Mouse (Mus musculus): ENCODE data around the gene Wt1. TPM values are rescaled to one million over a fixed set of nuclear protein-coding genes. Genes with fewer than 3 reads are reported as not detected.

Wt1 gene
- polyA plus RNA-seq (2015; fragmentation: Nextera tagmentation; extraction: Ambion mirVana), result 22.2 and 26.1 TPM in 2 replicates

GRCm38 (mm10) chr2:105126279-105126678 is at the start of gene Wt1:
Gene Wt1 (plus strand): TSS chr2:105126529.
- H3K9me3 ChIP-seq, result no peaks in the 10 kb centered on the region
- peaks cover 39% of the 10 kb centered on the region for H3K4me1 ChIP-seq
- 0% methylated on average over 25 of the region's 25 CpGs for WGBS
- H3K27ac ChIP-seq (replicated peaks), result peak within 1 kb of the TSS; percentile 76
- ATAC-seq (ENCODE audit: extremely low read depth, insufficient number of reproducible peaks, low FRiP score, low TSS enrichment), result peak; percentile 51; the same call in 1 of the 2 replicates
- peak within 1 kb of the TSS; percentile 58 for H3K4me3 ChIP-seq
- peaks cover 97% of the 10 kb centered on the region for H3K27me3 ChIP-seq (replicated peaks)
- peak within 1 kb of the TSS; percentile 84 for H3K9ac ChIP-seq
- peak within 1 kb of the TSS; percentile 67 for H3K4me2 ChIP-seq
- no peaks in the 10 kb centered on the region for H3K36me3 ChIP-seq

GRCm38 (mm10) chr2:105077151-105077550 is 49.2 kb upstream of the Wt1 start:
- Histone ChIP-seq H3K36me3 (no peaks in the 10 kb centered on the region), H3K9me3 (no peaks in the 10 kb centered on the region), H3K27me3 (replicated peaks) (no peaks in the 10 kb centered on the region), H3K27ac (replicated peaks) (no peak overlapping the region), H3K4me3 (no peak overlapping the region), H3K9ac (no peak overlapping the region), H3K4me1 (peaks cover 24% of the 10 kb centered on the region), H3K4me2 (no peak overlapping the region)
- no peak for ATAC-seq (ENCODE audit: extremely low read depth, insufficient number of reproducible peaks, low FRiP score, low TSS enrichment)
- 85% methylated on average over 7 of the region's 7 CpGs for WGBS

- 16% methylated on average over 9 of the region's 9 CpGs for WGBS
- no peak overlapping the region for H3K9ac ChIP-seq
- no peak overlapping the region for H3K4me2 ChIP-seq
- H3K4me3 ChIP-seq, result no peak overlapping the region
- H3K9me3 ChIP-seq, result no peaks in the 10 kb centered on the region
- H3K27ac ChIP-seq (replicated peaks), result no peak overlapping the region
- no peak for ATAC-seq (ENCODE audit: extremely low read depth, insufficient number of reproducible peaks, low FRiP score, low TSS enrichment)
- H3K4me1 ChIP-seq, result peaks cover 30% of the 10 kb centered on the region
- no peaks in the 10 kb centered on the region for H3K27me3 ChIP-seq (replicated peaks)
- H3K36me3 ChIP-seq, result no peaks in the 10 kb centered on the region
Measured at GRCm38 (mm10) chr2:105082256-105082790, 44.0 kb upstream of the Wt1 start.

- no peak overlapping the region for H3K9ac ChIP-seq
- no peak overlapping the region for H3K27ac ChIP-seq (replicated peaks)
- 71% methylated on average over 4 of the region's 4 CpGs for WGBS
- H3K27me3 ChIP-seq (replicated peaks), result no peaks in the 10 kb centered on the region
- no peaks in the 10 kb centered on the region for H3K9me3 ChIP-seq
- no peaks in the 10 kb centered on the region for H3K36me3 ChIP-seq
- H3K4me1 ChIP-seq, result peaks cover 32% of the 10 kb centered on the region
- ATAC-seq (ENCODE audit: extremely low read depth, insufficient number of reproducible peaks, low FRiP score, low TSS enrichment), result no peak
- no peak overlapping the region for H3K4me2 ChIP-seq
- no peak overlapping the region for H3K4me3 ChIP-seq
Measured at GRCm38 (mm10) chr2:105084035-105084434, 42.3 kb upstream of the Wt1 start.

GRCm38 (mm10) chr2:105086081-105086480 is 40.2 kb upstream of the Wt1 start:
- no peak overlapping the region for H3K27ac ChIP-seq (replicated peaks)
- no peak overlapping the region for H3K4me3 ChIP-seq
- no peaks in the 10 kb centered on the region for H3K27me3 ChIP-seq (replicated peaks)
- no peak overlapping the region for H3K9ac ChIP-seq
- no peaks in the 10 kb centered on the region for H3K36me3 ChIP-seq
- 79% methylated on average over 3 of the region's 3 CpGs for WGBS
- H3K4me1 ChIP-seq, result peaks cover 47% of the 10 kb centered on the region
- H3K9me3 ChIP-seq, result no peaks in the 10 kb centered on the region
- ATAC-seq (ENCODE audit: extremely low read depth, insufficient number of reproducible peaks, low FRiP score, low TSS enrichment), result no peak
- no peak overlapping the region for H3K4me2 ChIP-seq

- Histone ChIP-seq H3K4me1 (peaks cover 41% of the 10 kb centered on the region), H3K27ac (replicated peaks) (no peak overlapping the region), H3K4me3 (no peak overlapping the region), H3K4me2 (no peak overlapping the region), H3K9me3 (no peaks in the 10 kb centered on the region), H3K9ac (no peak overlapping the region), H3K36me3 (no peaks in the 10 kb centered on the region), H3K27me3 (replicated peaks) (no peaks in the 10 kb centered on the region)
- no peak for ATAC-seq (ENCODE audit: extremely low read depth, insufficient number of reproducible peaks, low FRiP score, low TSS enrichment)
- 42% methylated on average over 3 of the region's 3 CpGs for WGBS
Measured at GRCm38 (mm10) chr2:105088005-105088404, 38.3 kb upstream of the Wt1 start.

GRCm38 (mm10) chr2:105089083-105089482 is 37.2 kb upstream of the Wt1 start:
- Histone ChIP-seq H3K4me2 (no peak overlapping the region), H3K27me3 (replicated peaks) (no peaks in the 10 kb centered on the region), H3K27ac (replicated peaks) (0 out of 2 replicates have a peak overlapping the region, but pooled peaks have one; percentile 31), H3K9ac (no peak overlapping the region), H3K4me3 (no peak overlapping the region), H3K4me1 (peaks cover 41% of the 10 kb centered on the region), H3K9me3 (no peaks in the 10 kb centered on the region), H3K36me3 (no peaks in the 10 kb centered on the region)
- WGBS, result 67% methylated on average over 4 of the region's 4 CpGs
- ATAC-seq (ENCODE audit: extremely low read depth, insufficient number of reproducible peaks, low FRiP score, low TSS enrichment), result no peak

GRCm38 (mm10) chr2:105089581-105090508 is 36.5 kb upstream of the Wt1 start:
- no peak for ATAC-seq (ENCODE audit: extremely low read depth, insufficient number of reproducible peaks, low FRiP score, low TSS enrichment)
- Histone ChIP-seq H3K27ac (replicated peaks) (peak overlapping the region; percentile 31; the same call in 1 of the 2 replicates), H3K9me3 (no peaks in the 10 kb centered on the region), H3K4me3 (no peak overlapping the region), H3K27me3 (replicated peaks) (no peaks in the 10 kb centered on the region), H3K4me1 (peaks cover 41% of the 10 kb centered on the region), H3K9ac (no peak overlapping the region), H3K4me2 (no peak overlapping the region), H3K36me3 (no peaks in the 10 kb centered on the region)
- 34% methylated on average over 7 of the region's 7 CpGs for WGBS

- H3K27ac ChIP-seq (replicated peaks), result no peak overlapping the region
- H3K36me3 ChIP-seq, result no peaks in the 10 kb centered on the region
- ATAC-seq (ENCODE audit: extremely low read depth, insufficient number of reproducible peaks, low FRiP score, low TSS enrichment), result no peak
- no peak overlapping the region for H3K4me2 ChIP-seq
- no peaks in the 10 kb centered on the region for H3K9me3 ChIP-seq
- H3K9ac ChIP-seq, result no peak overlapping the region
- H3K27me3 ChIP-seq (replicated peaks), result no peaks in the 10 kb centered on the region
- 71% methylated on average over 5 of the region's 5 CpGs for WGBS
- peaks cover 41% of the 10 kb centered on the region for H3K4me1 ChIP-seq
- H3K4me3 ChIP-seq, result no peak overlapping the region
Measured at GRCm38 (mm10) chr2:105090991-105091390, 35.3 kb upstream of the Wt1 start.

GRCm38 (mm10) chr2:105091718-105092117 is 34.6 kb upstream of the Wt1 start, which contains the start of gene Gm11060:
Gene Gm11060 (plus strand): TSS chr2:105092018.
- H3K36me3 ChIP-seq, result no peaks in the 10 kb centered on the region
- no peak for ATAC-seq (ENCODE audit: extremely low read depth, insufficient number of reproducible peaks, low FRiP score, low TSS enrichment)

GRCm38 (mm10) chr2:105097294-105097953 is 28.9 kb upstream of the Wt1 start:
- H3K27ac ChIP-seq (replicated peaks), result no peak overlapping the region
- no peak overlapping the region for H3K4me3 ChIP-seq
- H3K36me3 ChIP-seq, result no peaks in the 10 kb centered on the region
- no peak overlapping the region for H3K4me2 ChIP-seq
- ATAC-seq (ENCODE audit: extremely low read depth, insufficient number of reproducible peaks, low FRiP score, low TSS enrichment), result no peak
- no peaks in the 10 kb centered on the region for H3K9me3 ChIP-seq
- H3K27me3 ChIP-seq (replicated peaks), result no peaks in the 10 kb centered on the region
- H3K4me1 ChIP-seq, result peaks cover 19% of the 10 kb centered on the region
- H3K9ac ChIP-seq, result no peak overlapping the region
- 85% methylated on average over 22 of the region's 22 CpGs for WGBS

More at GRCm38 (mm10) chr2:105091718-105092117, 34.6 kb upstream of the Wt1 start, which contains the start of gene Gm11060:
- Histone ChIP-seq H3K9ac (no peak within 1 kb of the TSS), H3K27ac (replicated peaks) (no peak within 1 kb of the TSS), H3K4me2 (no peak within 1 kb of the TSS), H3K4me1 (peaks cover 36% of the 10 kb centered on the region), H3K27me3 (replicated peaks) (no peaks in the 10 kb centered on the region), H3K9me3 (no peaks in the 10 kb centered on the region), H3K4me3 (no peak within 1 kb of the TSS)
- 87% methylated on average over 2 of the region's 2 CpGs for WGBS

Data from heart, embryonic 13.5 days (tissue).